Mouse (Mus musculus) midbrain, postnatal 0 days (tissue): ENCODE data around the gene Ufsp2. TPM values are rescaled to one million over a fixed set of nuclear protein-coding genes. Genes with fewer than 3 reads are reported as not detected.

Experiments used
- ATAC-seq: fragments of 200-750 bp; cut with Nextera tagmentation; 2 replicates; pipeline ENCODE4 v1.8.0; 2017; ENCODE audit warnings: moderate number of reproducible peaks, mild to moderate bottlenecking, moderate TSS enrichment, moderate library complexity; ENCODE audit not compliant: low FRiP score
- DNase-seq: peaks from one replicate; pipeline ENCODE4 v3.0.0-alpha.2; 2015; ENCODE audit warnings: low spot score
- H3K27ac ChIP-seq: fragments of 300-500 bp; sonication (generic); 2 replicates; pipeline ENCODE4 v1.5.1; 2014; ENCODE audit warnings: low read depth, mild to moderate bottlenecking, low read length, mixed read lengths
- H3K27me3 ChIP-seq: fragments of 300-500 bp; sonication (generic); 2 replicates; pipeline ENCODE4 v1.6.1; 2014; ENCODE audit warnings: low read length, control low read depth, mixed read lengths; ENCODE audit not compliant: insufficient read depth
- H3K36me3 ChIP-seq: fragments of 300-500 bp; sonication (generic); 2 replicates; pipeline ENCODE4 v1.6.1; 2014; ENCODE audit warnings: low read length, control low read depth, mixed read lengths; ENCODE audit not compliant: insufficient read depth
- H3K4me1 ChIP-seq: fragments of 300-500 bp; sonication (generic); 2 replicates; pipeline ENCODE4 v1.6.1; 2014; ENCODE audit warnings: mild to moderate bottlenecking, control low read depth, antibody characterized with exemption, low read length, mixed read lengths; ENCODE audit not compliant: insufficient read depth
- H3K4me2 ChIP-seq: fragments of 300-500 bp; sonication (generic); 2 replicates; pipeline ENCODE4 v1.6.1; 2014; ENCODE audit warnings: low read depth, mild to moderate bottlenecking, low read length, mixed read lengths; ENCODE audit not compliant: poor library complexity, severe bottlenecking
- H3K4me3 ChIP-seq: fragments of 300-500 bp; sonication (generic); 2 replicates; pipeline ENCODE4 v1.5.1; 2014; ENCODE audit warnings: low read depth, mild to moderate bottlenecking, low read length, moderate library complexity
- H3K9ac ChIP-seq: fragments of 300-500 bp; sonication (generic); replicated peaks from 2 replicates; pipeline ENCODE4 v1.6.1; 2014; ENCODE audit warnings: mild to moderate bottlenecking, low read length, moderate library complexity, mixed read lengths; ENCODE audit not compliant: poor library complexity, severe bottlenecking
- H3K9me3 ChIP-seq: fragments of 300-500 bp; sonication (generic); 2 replicates; pipeline ENCODE4 v1.6.1; 2016; ENCODE audit warnings: low read length, control low read depth
- CTCF ChIP-seq: IDR thresholded peaks from 2 replicates; pipeline ENCODE4 v1.5.1; 2016; ENCODE audit warnings: antibody characterized with exemption, mild to moderate bottlenecking
- WGBS: fragments of 180-500 bp; shearing (Covaris S2); extraction: QIAGEN DNeasy Blood & Tissue Kit; methylation state at CpG from one replicate; pipeline ENCODE4 v1.1.7; 2014; 5-methylcytosine and 5-hydroxymethylcytosine counted together
- polyA plus RNA-seq: library from polyadenylated mRNA; unstranded; fragments of >200 nt; fragmentation: Nextera tagmentation; extraction: Ambion mirVana; gene quantifications from 2 replicates; pipeline ENCODE4 v1.2.1, GENCODE M21; 2015
- total RNA-seq: library from RNA; depleted of rRNA; stranded (reverse); fragments of >200 nt; gene quantifications from 2 replicates; pipeline ENCODE4 v1.2.3, GENCODE M21; 2014

Ufsp2 gene
- total and polyA plus RNA-seq, 2 experiments from 2014 or later = 44.6 to 51.9 TPM

GRCm38 (mm10) chr8:45995576-45995975, 20.2 kb downstream of the Ufsp2 start:
- WGBS = 93% methylated on average over 3 of the region's 3 CpGs
- Histone ChIP-seq H3K9ac (no peak overlapping the region), H3K4me1 (peaks cover 6% of the 10 kb centered on the region; the same call in 1 of the 2 replicates), H3K4me2 (no peak overlapping the region), H3K27ac (no peak overlapping the region), H3K4me3 (no peak overlapping the region), H3K9me3 (no peaks in the 10 kb centered on the region), H3K27me3 (no peaks in the 10 kb centered on the region), H3K36me3 (peaks cover 4% of the 10 kb centered on the region; the same call in 1 of the 2 replicates)
- ATAC-seq (no peak), DNase-seq (no peak)
- TF ChIP-seq CTCF = no peak

GRCm38 (mm10) chr8:45998228-45998627, 22.9 kb downstream of the Ufsp2 start:
- H3K4me1 ChIP-seq = peaks cover 6% of the 10 kb centered on the region; the same call in 1 of the 2 replicates
- H3K4me3 ChIP-seq = no peak overlapping the region
- TF ChIP-seq CTCF = peak; percentile 53
- H3K4me2 ChIP-seq = peak overlapping the region; percentile 94; the same call in 1 of the 2 replicates
- H3K27me3 ChIP-seq = no peaks in the 10 kb centered on the region
- WGBS = 84% methylated on average over 2 of the region's 2 CpGs
- H3K9me3 ChIP-seq = no peaks in the 10 kb centered on the region
- H3K9ac ChIP-seq = no peak overlapping the region
- peaks cover 4% of the 10 kb centered on the region; the same call in 1 of the 2 replicates for H3K36me3 ChIP-seq
- DNase-seq = no peak
- no peak overlapping the region for H3K27ac ChIP-seq
- no peak for ATAC-seq

- no peaks in the 10 kb centered on the region for H3K9me3 ChIP-seq
- H3K4me1 ChIP-seq = peaks cover 6% of the 10 kb centered on the region; the same call in 1 of the 2 replicates
- peak; percentile 31; the same call in 1 of the 2 replicates for TF ChIP-seq CTCF
- H3K36me3 ChIP-seq = peaks cover 4% of the 10 kb centered on the region; the same call in 1 of the 2 replicates
- DNase-seq = peak; percentile 5
- peak within 1 kb of the TSS; percentile 82 for H3K9ac ChIP-seq
- 1% methylated on average over 22 of the region's 22 CpGs for WGBS
- H3K4me3 ChIP-seq = peak within 1 kb of the TSS; percentile 58
- ATAC-seq = 0 out of 2 replicates have a peak, but pooled peaks have one; percentile 4
- H3K27ac ChIP-seq = peak within 1 kb of the TSS; percentile 99
- H3K27me3 ChIP-seq = no peaks in the 10 kb centered on the region
- peak within 1 kb of the TSS; percentile 94 for H3K4me2 ChIP-seq
Measured at GRCm38 (mm10) chr8:45999138-45999783, 23.9 kb downstream of the Ufsp2 start, which contains the start of gene Lrp2bp. TSS of gene Lrp2bp (plus strand) at chr8:45999303.

GRCm38 (mm10) chr8:45999784-46000705, 24.7 kb downstream of the Ufsp2 start:
- no peaks in the 10 kb centered on the region for H3K27me3 ChIP-seq
- DNase-seq = peak; percentile 98
- no peak; the same call in none of the 2 replicates for TF ChIP-seq CTCF
- peaks cover 6% of the 10 kb centered on the region; the same call in 1 of the 2 replicates for H3K4me1 ChIP-seq
- peak overlapping the region; percentile 94 for H3K4me2 ChIP-seq
- 2% methylated on average over 54 of the region's 55 CpGs for WGBS
- ATAC-seq = peak; percentile 99
- H3K36me3 ChIP-seq = peaks cover 4% of the 10 kb centered on the region; the same call in 1 of the 2 replicates
- H3K9me3 ChIP-seq = no peaks in the 10 kb centered on the region
- peak overlapping the region; percentile 99 for H3K27ac ChIP-seq
- H3K9ac ChIP-seq = peak overlapping the region; percentile 82
- peak overlapping the region; percentile 58 for H3K4me3 ChIP-seq

GRCm38 (mm10) chr8:46005596-46005995, 30.3 kb downstream of the Ufsp2 start, which contains the start of gene Ankrd37:
TSS of gene Ankrd37 (minus strand) at chr8:46005707.
- H3K9ac ChIP-seq = no peak within 1 kb of the TSS
- no peaks in the 10 kb centered on the region for H3K36me3 ChIP-seq
- no peaks in the 10 kb centered on the region for H3K27me3 ChIP-seq
- no peaks in the 10 kb centered on the region for H3K9me3 ChIP-seq
- H3K4me3 ChIP-seq = no peak within 1 kb of the TSS
- 78% methylated on average over 4 of the region's 4 CpGs for WGBS
- no peaks in the 10 kb centered on the region for H3K4me1 ChIP-seq
- TF ChIP-seq CTCF = no peak
- no peak within 1 kb of the TSS for H3K4me2 ChIP-seq
- no peak within 1 kb of the TSS for H3K27ac ChIP-seq
- ATAC-seq (no peak), DNase-seq (no peak)
